Mouse (Mus musculus) stomach, embryonic 15.5 days (tissue): ENCODE measurements around the gene Gm20388. TPM values are rescaled to one million over a fixed set of nuclear protein-coding genes. Genes with fewer than 3 reads are reported as not detected.

Experiments
- ATAC-seq: fragments of 200-750 bp; cut with Nextera tagmentation; 2 replicates; pipeline ENCODE4 v1.8.0; 2017; ENCODE audit warnings: low read depth, moderate number of reproducible peaks, moderate TSS enrichment; ENCODE audit not compliant: insufficient read depth, low FRiP score
- H3K27ac ChIP-seq: fragments of 300-500 bp; sonication (generic); 2 replicates; pipeline ENCODE4 v1.5.1; 2015; ENCODE audit warnings: mild to moderate bottlenecking, inconsistent platforms
- H3K27me3 ChIP-seq: fragments of 300-500 bp; sonication (generic); replicated peaks from 2 replicates; pipeline ENCODE4 v1.6.1; 2015; ENCODE audit warnings: inconsistent platforms
- H3K36me3 ChIP-seq: fragments of 300-500 bp; sonication (generic); 2 replicates; pipeline ENCODE4 v1.6.1; 2015; ENCODE audit warnings: inconsistent platforms
- H3K4me1 ChIP-seq: fragments of 300-500 bp; sonication (generic); 2 replicates; pipeline ENCODE4 v1.6.1; 2015; ENCODE audit warnings: inconsistent platforms
- H3K4me2 ChIP-seq: fragments of 300-500 bp; sonication (generic); 2 replicates; pipeline ENCODE4 v1.6.1; 2015; ENCODE audit warnings: mild to moderate bottlenecking, inconsistent platforms
- H3K4me3 ChIP-seq: fragments of 300-500 bp; sonication (generic); replicated peaks from 2 replicates; pipeline ENCODE4 v1.5.1; 2015; ENCODE audit warnings: inconsistent platforms
- H3K9ac ChIP-seq: fragments of 300-500 bp; sonication (generic); 2 replicates; pipeline ENCODE4 v1.6.1; 2015; ENCODE audit warnings: inconsistent platforms
- H3K9me3 ChIP-seq: fragments of 300-500 bp; sonication (generic); 2 replicates; pipeline ENCODE4 v1.6.1; 2016; ENCODE audit warnings: inconsistent platforms
- WGBS: fragments of 180-500 bp; shearing (Covaris S2); methylation state at CpG from one replicate; pipeline ENCODE4 v1.1.7; 2015; 5-methylcytosine and 5-hydroxymethylcytosine counted together
- microRNA counts: library from miRNA; unstranded; fragments of <30 nt; microRNA quantifications from one replicate; lab custom pipeline; 2016
- microRNA-seq: library from miRNA; unstranded; fragments of <30 nt; microRNA quantifications from one replicate; pipeline ENCODE4, GENCODE M21; 2016
- polyA plus RNA-seq: library from polyadenylated mRNA; unstranded; fragments of >200 nt; fragmentation: Nextera tagmentation; extraction: Ambion mirVana; gene quantifications from 2 replicates; pipeline ENCODE4 v1.2.1, GENCODE M21; 2015

Gm20388 gene
- polyA plus RNA-seq, 1 experiment from 2014 or later: not detected

- Histone ChIP-seq H3K36me3 (no peaks in the 10 kb centered on the region), H3K9ac (no peak overlapping the region), H3K4me2 (no peak overlapping the region), H3K9me3 (no peaks in the 10 kb centered on the region), H3K27me3 (no peaks in the 10 kb centered on the region), H3K27ac (no peak overlapping the region), H3K4me1 (0 out of 2 replicates have a peak, but pooled peaks cover 3% of the 10 kb centered on the region), H3K4me3 (no peak overlapping the region)
- 85% methylated on average over 11 of the region's 11 CpGs for WGBS
- no peak for ATAC-seq
Measured at GRCm38 (mm10) chr8:124389495-124389894, 4478.9 kb downstream of the Gm20388 start.

DNA sequence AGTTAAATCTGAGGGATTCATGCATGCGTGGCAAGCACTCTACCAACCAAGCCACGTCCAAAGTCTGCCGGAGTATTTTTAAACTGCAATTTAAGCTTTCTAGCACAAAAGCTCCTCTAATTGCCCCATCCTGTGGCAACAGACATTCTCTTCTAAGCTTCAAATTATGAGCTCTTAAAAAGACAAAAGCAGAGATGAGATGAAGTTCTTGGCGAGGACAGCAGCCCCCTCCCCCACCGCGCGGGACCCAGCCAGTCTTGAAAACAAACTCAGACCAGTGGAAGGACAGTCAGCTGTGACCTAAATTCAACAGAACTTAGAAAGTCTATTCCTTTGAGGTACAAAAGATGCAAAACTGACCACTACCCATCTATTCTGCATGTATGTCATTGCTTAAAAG is 4480.6 kb downstream of the Gm20388 start:
- Histone ChIP-seq H3K9ac (no peak overlapping the region), H3K36me3 (no peaks in the 10 kb centered on the region), H3K27ac (no peak overlapping the region), H3K9me3 (no peaks in the 10 kb centered on the region), H3K4me2 (no peak overlapping the region), H3K4me1 (0 out of 2 replicates have a peak, but pooled peaks cover 11% of the 10 kb centered on the region), H3K4me3 (no peak overlapping the region), H3K27me3 (no peaks in the 10 kb centered on the region)
- ATAC-seq: no peak
- 81% methylated on average over 7 of the region's 7 CpGs for WGBS

GRCm38 (mm10) chr8:124392271-124393012 is 4481.8 kb downstream of the Gm20388 start:
- Histone ChIP-seq H3K4me3 (no peak overlapping the region), H3K4me1 (0 out of 2 replicates have a peak, but pooled peaks cover 16% of the 10 kb centered on the region), H3K4me2 (no peak overlapping the region), H3K36me3 (no peaks in the 10 kb centered on the region), H3K27ac (peak overlapping the region; percentile 65), H3K9me3 (no peaks in the 10 kb centered on the region), H3K27me3 (no peaks in the 10 kb centered on the region), H3K9ac (no peak overlapping the region)
- WGBS: 41% methylated on average over 10 of the region's 10 CpGs
- no peak for ATAC-seq

DNA sequence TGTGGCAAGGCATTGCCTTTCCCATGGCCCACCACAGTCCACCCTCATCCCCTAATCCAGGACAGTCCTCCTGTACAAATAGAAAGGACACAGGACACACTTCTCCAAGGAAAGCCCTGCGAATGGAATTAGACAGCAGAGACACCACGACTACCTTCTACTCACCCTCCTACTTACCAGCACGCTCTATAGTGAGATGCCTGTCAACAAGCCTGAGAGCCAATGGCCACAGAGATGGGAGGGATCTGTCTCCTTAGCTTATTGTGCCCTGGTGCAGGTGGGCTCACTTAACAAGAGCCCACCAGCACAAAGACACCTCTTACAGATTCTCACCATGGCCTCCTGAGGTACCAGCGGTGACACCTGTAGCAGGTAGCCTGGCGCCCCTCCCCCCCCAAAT is 4482.4 kb downstream of the Gm20388 start:
- no peak overlapping the region for H3K4me2 ChIP-seq
- H3K9ac ChIP-seq: no peak overlapping the region
- no peak overlapping the region for H3K4me3 ChIP-seq
- no peaks in the 10 kb centered on the region for H3K27me3 ChIP-seq
- 72% methylated on average over 5 of the region's 5 CpGs for WGBS
- ATAC-seq: no peak
- 0 out of 2 replicates have a peak, but pooled peaks cover 20% of the 10 kb centered on the region for H3K4me1 ChIP-seq
- no peaks in the 10 kb centered on the region for H3K9me3 ChIP-seq
- no peaks in the 10 kb centered on the region for H3K36me3 ChIP-seq
- H3K27ac ChIP-seq: peak overlapping the region; percentile 65; the same call in 1 of the 2 replicates

DNA sequence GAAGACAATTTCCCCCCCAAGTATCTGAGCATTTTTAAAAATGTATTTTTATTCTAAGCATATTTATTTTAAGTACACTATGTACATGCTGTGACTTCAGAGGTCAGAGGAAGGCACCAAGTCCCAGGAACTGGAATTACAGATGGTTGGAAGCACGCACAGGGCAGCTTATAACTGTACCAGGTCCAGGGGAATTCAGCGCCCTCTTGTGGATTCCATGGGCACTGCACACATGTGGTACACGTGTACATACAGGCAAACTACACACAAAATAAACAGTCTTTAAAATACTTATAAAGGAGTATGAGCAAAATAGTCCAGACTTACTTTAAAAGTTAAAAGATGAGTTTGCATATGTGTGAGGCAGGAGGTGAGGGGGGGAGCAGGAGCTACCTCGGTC is 4483.3 kb downstream of the Gm20388 start:
- H3K27ac ChIP-seq: no peak overlapping the region
- 82% methylated on average over 4 of the region's 4 CpGs for WGBS

GRCm38 (mm10) chr8:124394951-124395350 is 4484.3 kb downstream of the Gm20388 start:
- peak overlapping the region; percentile 76 for H3K27ac ChIP-seq
- no peak for ATAC-seq
- 58% methylated on average over 7 of the region's 7 CpGs for WGBS
- H3K4me2 ChIP-seq: no peak overlapping the region
- H3K9me3 ChIP-seq: no peaks in the 10 kb centered on the region
- H3K27me3 ChIP-seq: no peaks in the 10 kb centered on the region
- H3K4me1 ChIP-seq: 0 out of 2 replicates have a peak, but pooled peaks cover 26% of the 10 kb centered on the region
- H3K36me3 ChIP-seq: no peaks in the 10 kb centered on the region
- no peak overlapping the region for H3K9ac ChIP-seq
- H3K4me3 ChIP-seq: no peak overlapping the region

More for the DNA sequence above, 4483.3 kb downstream of the Gm20388 start:
- Histone ChIP-seq H3K27me3 (no peaks in the 10 kb centered on the region), H3K9me3 (no peaks in the 10 kb centered on the region), H3K4me1 (0 out of 2 replicates have a peak, but pooled peaks cover 26% of the 10 kb centered on the region), H3K4me3 (no peak overlapping the region), H3K9ac (no peak overlapping the region), H3K36me3 (no peaks in the 10 kb centered on the region), H3K4me2 (no peak overlapping the region)
- ATAC-seq: no peak

MicroRNA genes within 50 kb of the gene (microRNA counts, 519-probe panel; counts per million panel counts)
- microRNA mmu-miR-1967 (lab: Ali Mortazavi, UCI): 2,549 counts per million, percentile 58 among the panel's probes with 10 or more counts

Small RNA genes within 50 kb of the gene (microRNA-seq; reads per million reads assigned to microRNA genes)
- gene Gm22715 (not detected), gene Gm24366 (not detected), gene Gm27530 (not detected), gene Mir1967 (not detected), gene Mir6396 (not detected), gene Mir7079 (not detected), gene Mir7080 (not detected), gene Mir7237 (not detected), gene Mir7687 (not detected)

Other genes starting within 250 kb of the Gm20388 start
- gene Wfdc1, start 244.5 kb upstream of the Gm20388 start, polyA plus RNA-seq: 18.5 and 21.8 TPM in 2 replicates
- gene Atp2c2, start 210.8 kb upstream of the Gm20388 start, polyA plus RNA-seq: 5.3 TPM in 2 replicates
- 12.9 and 13.8 TPM in 2 replicates for gene Tldc1, start 132.4 kb upstream of the Gm20388 start, polyA plus RNA-seq
- gene Cotl1, start 70.3 kb upstream of the Gm20388 start, polyA plus RNA-seq: 119 and 135 TPM in 2 replicates
- gene Klhl36, start 48.6 kb upstream of the Gm20388 start, polyA plus RNA-seq: 12.3 and 12.8 TPM in 2 replicates
- gene Usp10, start 481 bp upstream of the Gm20388 start, polyA plus RNA-seq: 127 and 133 TPM in 2 replicates
- 33.5 and 34.5 TPM in 2 replicates for gene Crispld2, start 81.6 kb downstream of the Gm20388 start, polyA plus RNA-seq
- 32.1 and 35.3 TPM in 2 replicates for gene Zdhhc7, start 190.6 kb downstream of the Gm20388 start, polyA plus RNA-seq
- gene 6430548M08Rik, start 203.3 kb downstream of the Gm20388 start, polyA plus RNA-seq: 6.5 and 6.7 TPM in 2 replicates